Mouse (Mus musculus): ENCODE measurements at regions not wholly inside any gene's neighbourhood (a gene's known extent, or its start where the extent isn't known, plus 50 kb on each side); places are given as distances from the start of the nearest gene placed in this dataset.

GRCm38 (mm10) chr2:144172100-144172770, 98.2 kb upstream of the Mgme1 start:
- DNase-seq: peak; percentile 74

GRCm38 (mm10) chr2:144173358-144174106, 96.9 kb upstream of the Mgme1 start:
- no peak for DNase-seq

GRCm38 (mm10) chr2:144174366-144175035, 96.0 kb upstream of the Mgme1 start:
- no peak for DNase-seq

GRCm38 (mm10) chr2:144176508-144177170, 93.8 kb upstream of the Mgme1 start:
- no peak for DNase-seq

- no peak for DNase-seq
Measured at GRCm38 (mm10) chr2:144177268-144177667, 93.2 kb upstream of the Mgme1 start.

- DNase-seq: no peak
Measured at GRCm38 (mm10) chr2:144177920-144178319, 92.5 kb upstream of the Mgme1 start.

- DNase-seq: no peak
Measured at GRCm38 (mm10) chr2:144182108-144182507, 88.4 kb upstream of the Mgme1 start.

GRCm38 (mm10) chr2:144182542-144182941, 87.9 kb upstream of the Mgme1 start:
- DNase-seq: no peak

GRCm38 (mm10) chr2:144183371-144183944, 87.0 kb upstream of the Mgme1 start:
- DNase-seq: peak; percentile 83

- DNase-seq: no peak
Measured at GRCm38 (mm10) chr2:144185175-144185574, 85.3 kb upstream of the Mgme1 start.

GRCm38 (mm10) chr2:144186426-144186825, 84.0 kb upstream of the Mgme1 start:
- no peak for DNase-seq

GRCm38 (mm10) chr2:144188076-144188475, 82.4 kb upstream of the Mgme1 start:
- DNase-seq: no peak

GRCm38 (mm10) chr2:144188485-144188884, 82.0 kb upstream of the Mgme1 start:
- DNase-seq: no peak

- no peak for DNase-seq
Measured at GRCm38 (mm10) chr2:144189756-144190155, 80.7 kb upstream of the Mgme1 start.

GRCm38 (mm10) chr2:144191018-144191417, 79.4 kb upstream of the Mgme1 start:
- DNase-seq: no peak

- no peak for DNase-seq
Measured at GRCm38 (mm10) chr2:144191707-144192106, 78.8 kb upstream of the Mgme1 start.

GRCm38 (mm10) chr2:144192428-144192827, 78.0 kb upstream of the Mgme1 start:
- no peak for DNase-seq

GRCm38 (mm10) chr2:144195851-144196250, 74.6 kb upstream of the Mgme1 start:
- DNase-seq: peak; percentile 15

- DNase-seq: peak; percentile 74
Measured at GRCm38 (mm10) chr2:144197139-144197538, 73.3 kb upstream of the Mgme1 start.

GRCm38 (mm10) chr2:144198326-144199051, 72.0 kb upstream of the Mgme1 start:
- DNase-seq: peak; percentile 40

Measured in kidney, postnatal 10 days (tissue).